Mouse (Mus musculus) bone marrow, adult 2 months (tissue): ENCODE data around the gene Nphp4. TPM values are rescaled to one million over a fixed set of nuclear protein-coding genes. Genes with fewer than 3 reads are reported as not detected.

Source experiments
- H3K27ac ChIP-seq: fragments of 200-500 bp; 2 replicates; pipeline ENCODE4 v1.5.1; 2012; ENCODE audit warnings: low read depth, mild to moderate bottlenecking, control low read depth, inconsistent platforms, low read length; ENCODE audit not compliant: control insufficient read depth, poor library complexity, insufficient read depth
- H3K4me1 ChIP-seq: fragments of 200-500 bp; 2 replicates; pipeline ENCODE4 v1.6.1; 2011; ENCODE audit warnings: low read length; ENCODE audit not compliant: control insufficient read depth, insufficient read depth
- H3K4me3 ChIP-seq: fragments of 200-500 bp; replicated peaks from 2 replicates; pipeline ENCODE3; 2011; ENCODE audit warnings: mild to moderate bottlenecking, low read depth, low read length, control low read depth; ENCODE audit not compliant: control insufficient read depth
- CTCF ChIP-seq: fragments of 200-500 bp; IDR thresholded peaks from 2 replicates; pipeline ENCODE4 v1.5.1; 2011; ENCODE audit warnings: low read length, control low read depth; ENCODE audit not compliant: control insufficient read depth, insufficient read depth
- POLR2A ChIP-seq: fragments of 200-500 bp; IDR thresholded peaks from 2 replicates; pipeline ENCODE4 v1.6.1; 2011; ENCODE audit warnings: low read depth, mild to moderate bottlenecking, control low read depth, low read length, borderline replicate concordance; ENCODE audit not compliant: control insufficient read depth
- whole genome bisulfite sequencing: fragments of 180-500 bp; shearing (Covaris S2); methylation state at CpG from one replicate; pipeline ENCODE4 v1.1.7; 2018; 5-methylcytosine and 5-hydroxymethylcytosine counted together
- polyA plus RNA-seq: library from polyadenylated mRNA; stranded (reverse); fragments of >200 nt; gene quantifications from 2 replicates; pipeline ENCODE4 v1.2.4, GENCODE M21; 2011; ENCODE audit warnings: low replicate concordance; ENCODE audit not compliant: missing spikeins, insufficient read depth, insufficient read length

The Nphp4 gene
- polyA plus RNA-seq, 1 experiment, result 0.65 TPM

DNA sequence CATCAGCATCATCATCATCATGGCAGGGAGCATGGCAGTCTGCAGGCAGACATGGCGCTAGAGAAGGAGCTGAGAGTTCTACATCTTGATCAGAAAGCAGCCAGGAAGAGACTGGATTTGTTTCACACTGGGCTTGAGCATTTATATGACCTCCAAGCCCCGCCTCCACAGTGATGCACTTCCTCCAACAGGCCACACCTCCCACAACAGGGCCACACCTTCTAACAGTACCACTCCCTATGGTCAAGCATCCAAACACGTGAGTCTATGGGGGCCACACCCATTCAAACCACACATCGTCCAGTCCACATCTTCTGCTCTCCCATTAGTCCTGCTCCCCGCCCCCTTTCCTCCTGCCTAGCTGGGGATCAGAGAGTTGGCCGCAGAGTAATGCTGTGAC is 107.1 kb downstream of the Nphp4 start:
- WGBS, result 67% methylated on average over 6 of the region's 6 CpGs
- TF ChIP-seq CTCF (no peak), POLR2A (no peak)
- H3K27ac ChIP-seq, result no peak overlapping the region
- H3K4me3 ChIP-seq, result no peak overlapping the region
- H3K4me1 ChIP-seq, result no peaks in the 10 kb centered on the region

DNA sequence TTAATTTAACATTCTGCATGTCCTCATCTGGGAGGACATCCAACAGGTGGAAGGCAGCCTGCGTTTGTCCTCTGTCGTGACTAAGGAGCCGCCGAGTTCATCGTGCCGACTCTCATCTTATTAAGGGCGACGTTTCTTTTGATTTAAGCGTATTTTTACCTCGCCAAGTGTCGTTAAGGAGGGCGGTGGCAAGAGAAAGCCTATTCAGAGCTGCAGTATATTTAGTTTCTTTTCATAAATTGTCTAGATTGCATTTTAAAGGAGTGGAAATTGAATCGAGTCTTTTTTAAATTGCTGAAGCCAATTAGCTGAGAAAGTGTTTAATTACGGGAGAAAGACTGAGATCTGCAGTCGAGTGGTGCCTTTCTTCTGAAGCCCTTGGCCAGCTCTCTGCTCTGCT is 109.0 kb downstream of the Nphp4 start:
- 80% methylated on average over 15 of the region's 15 CpGs for WGBS
- TF ChIP-seq POLR2A, result no peak
- no peak overlapping the region for H3K4me3 ChIP-seq
- no peak overlapping the region; the same call in 1 of the 2 replicates for H3K27ac ChIP-seq
- H3K4me1 ChIP-seq, result no peaks in the 10 kb centered on the region

DNA sequence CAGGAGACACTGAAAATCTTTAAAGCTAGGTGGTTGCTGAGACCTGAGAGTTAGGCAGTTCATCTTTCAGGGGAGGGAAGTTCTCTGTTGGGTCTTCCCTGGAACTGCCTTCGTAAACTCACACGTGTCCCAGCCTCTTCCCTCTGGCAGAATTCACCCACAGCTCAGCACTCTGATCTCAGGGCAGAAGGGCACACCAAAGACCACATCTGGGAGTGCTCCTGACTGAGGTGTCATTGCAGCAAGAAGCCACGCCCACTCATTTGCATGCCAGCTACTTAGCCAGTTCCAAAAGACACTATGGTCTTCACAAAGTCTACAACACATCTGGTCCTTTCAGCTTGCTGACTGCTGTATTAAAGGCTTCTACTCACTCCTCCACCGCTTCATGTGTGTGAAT is 109.7 kb downstream of the Nphp4 start:
- Histone ChIP-seq H3K4me1 (no peaks in the 10 kb centered on the region), H3K4me3 (no peak overlapping the region), H3K27ac (no peak overlapping the region)
- 35% methylated on average over 4 of the region's 4 CpGs for WGBS
- no peak for TF ChIP-seq CTCF
- TF ChIP-seq POLR2A, result no peak

DNA sequence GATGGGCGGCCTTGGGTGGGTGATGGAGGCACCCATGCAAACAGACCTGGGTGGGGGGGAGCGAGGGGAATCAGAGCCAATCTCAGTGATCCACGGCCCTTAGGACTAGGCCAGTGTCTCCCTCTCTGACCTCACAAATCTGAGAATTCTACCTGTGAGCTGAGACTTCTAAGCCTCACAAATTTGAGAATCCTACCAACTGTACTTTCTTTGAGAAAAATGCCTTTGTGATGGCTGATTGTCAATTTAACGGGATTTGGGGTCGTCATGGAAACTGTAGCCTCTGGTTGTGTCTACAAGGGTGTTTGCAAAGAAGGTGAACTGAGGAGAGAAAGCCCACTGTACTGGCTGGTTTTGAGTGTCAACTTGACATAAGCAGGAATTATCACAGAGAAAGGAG is 127.8 kb downstream of the Nphp4 start:
- WGBS, result 82% methylated on average over 5 of the region's 5 CpGs

DNA sequence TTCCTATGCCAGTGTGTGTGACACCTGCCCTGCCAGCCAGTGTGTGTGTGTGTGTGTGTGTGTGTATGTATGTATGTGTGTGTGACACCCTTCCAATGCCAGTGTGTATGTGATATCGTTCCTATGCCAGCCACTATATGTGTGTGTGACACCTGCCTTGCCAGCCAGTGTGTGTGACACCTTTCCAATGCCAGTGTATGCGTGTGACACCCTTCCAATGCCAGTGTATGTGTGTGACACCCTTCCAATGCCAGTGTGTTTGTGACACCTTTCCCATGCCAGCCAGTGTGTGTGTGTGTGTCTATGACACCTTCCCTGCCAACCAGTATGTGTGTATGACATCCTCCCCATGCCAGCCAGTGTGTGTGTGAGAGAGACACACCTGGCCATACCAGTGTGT is 132.7 kb downstream of the Nphp4 start:
- no peak overlapping the region for H3K4me3 ChIP-seq
- H3K27ac ChIP-seq, result no peak overlapping the region
- no peak for TF ChIP-seq CTCF
- TF ChIP-seq POLR2A, result no peak
- H3K4me1 ChIP-seq, result no peaks in the 10 kb centered on the region
- 69% methylated on average over 2 of the region's 2 CpGs for WGBS

More for the DNA sequence above, 127.8 kb downstream of the Nphp4 start:
- H3K27ac ChIP-seq, result no peak overlapping the region
- TF ChIP-seq CTCF, result no peak
- TF ChIP-seq POLR2A, result no peak
- no peak overlapping the region for H3K4me3 ChIP-seq
- no peaks in the 10 kb centered on the region for H3K4me1 ChIP-seq

DNA sequence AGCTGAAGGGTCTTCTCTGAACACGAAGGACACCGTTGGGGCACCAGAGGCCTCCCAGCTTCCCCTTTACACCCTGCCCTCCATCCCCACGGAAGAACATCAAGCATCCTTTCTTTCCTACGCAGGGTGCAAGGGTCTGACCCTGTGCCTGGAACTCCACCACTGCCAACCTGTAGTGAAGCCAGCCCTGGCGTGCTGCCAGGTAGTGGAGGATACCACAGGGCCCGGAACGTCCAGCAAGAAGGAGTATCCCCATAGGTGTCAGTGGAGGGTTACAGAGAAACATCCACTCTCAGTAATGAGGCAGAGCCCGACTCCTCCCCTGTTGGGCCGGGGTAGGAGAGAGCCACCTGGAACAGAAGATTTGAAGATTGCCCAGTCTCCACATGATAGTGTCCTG is 133.5 kb downstream of the Nphp4 start:
- no peak overlapping the region for H3K4me3 ChIP-seq
- no peaks in the 10 kb centered on the region for H3K4me1 ChIP-seq
- no peak for TF ChIP-seq CTCF
- no peak for TF ChIP-seq POLR2A
- 73% methylated on average over 9 of the region's 9 CpGs for WGBS
- no peak overlapping the region for H3K27ac ChIP-seq

Other genes with a start within 250 kb of the Nphp4 start
- 1.4 and 4.1 TPM in 2 replicates for gene Gpr153, start 202.5 kb upstream of the Nphp4 start, polyA plus RNA-seq
- not detected in 2 replicates for gene Hes3, start 185.0 kb upstream of the Nphp4 start, polyA plus RNA-seq
- gene Icmt, start 179.5 kb upstream of the Nphp4 start, polyA plus RNA-seq, result 5.0 and 7.8 TPM in 2 replicates
- gene Rnf207, start 157.7 kb upstream of the Nphp4 start, polyA plus RNA-seq, result not detected in 2 replicates
- 723 and 1,224 TPM in 2 replicates for gene Rpl22, start 151.0 kb upstream of the Nphp4 start, polyA plus RNA-seq
- gene Chd5, start 138.1 kb upstream of the Nphp4 start, polyA plus RNA-seq, result 0.11 TPM in 1 of 2 replicates, not detected in the other
- 12.9 and 38.7 TPM in 2 replicates for gene Kcnab2, start 1.2 kb downstream of the Nphp4 start, polyA plus RNA-seq